Mouse (Mus musculus): ENCODE results near the gene Il1rapl1.

Il1rapl1 gene

GRCm38 (mm10) chrX:87600914-87601313 is 514.5 kb downstream of the Il1rapl1 start:
- DNase-seq (ENCODE audit: low spot score), result peak; percentile 4

- no peak for DNase-seq (ENCODE audit: low spot score)
Measured at GRCm38 (mm10) chrX:87507997-87508396, 607.4 kb downstream of the Il1rapl1 start.

GRCm38 (mm10) chrX:87502604-87503003 is 612.8 kb downstream of the Il1rapl1 start:
- no peak for DNase-seq (ENCODE audit: low spot score)

- DNase-seq (ENCODE audit: low spot score), result no peak
Measured at GRCm38 (mm10) chrX:87483416-87483815, 632.0 kb downstream of the Il1rapl1 start.

GRCm38 (mm10) chrX:87238191-87238590 is 877.3 kb downstream of the Il1rapl1 start:
- peak; percentile 43 for DNase-seq (ENCODE audit: low spot score)

- no peak for DNase-seq (ENCODE audit: low spot score)
Measured at GRCm38 (mm10) chrX:87225280-87225679, 890.2 kb downstream of the Il1rapl1 start.

- no peak for DNase-seq (ENCODE audit: low spot score)
Measured at GRCm38 (mm10) chrX:87002296-87002695, 1113.1 kb downstream of the Il1rapl1 start.

- DNase-seq (ENCODE audit: low spot score), result no peak
Measured at GRCm38 (mm10) chrX:86955126-86955525, 1160.3 kb downstream of the Il1rapl1 start.

- DNase-seq (ENCODE audit: low spot score), result no peak
Measured at GRCm38 (mm10) chrX:86954614-86955013, 1160.8 kb downstream of the Il1rapl1 start.

GRCm38 (mm10) chrX:86950940-86951339 is 1164.5 kb downstream of the Il1rapl1 start:
- DNase-seq (ENCODE audit: low spot score), result no peak

GRCm38 (mm10) chrX:86949112-86949511 is 1166.3 kb downstream of the Il1rapl1 start:
- DNase-seq (ENCODE audit: low spot score), result no peak

GRCm38 (mm10) chrX:86854835-86855234 is 1260.6 kb downstream of the Il1rapl1 start:
- DNase-seq (ENCODE audit: low spot score), result no peak

GRCm38 (mm10) chrX:86808218-86808617 is 1307.2 kb downstream of the Il1rapl1 start:
- DNase-seq (ENCODE audit: low spot score), result no peak

GRCm38 (mm10) chrX:86802725-86803124 is 1312.7 kb downstream of the Il1rapl1 start:
- no peak for DNase-seq (ENCODE audit: low spot score)

- no peak for DNase-seq (ENCODE audit: low spot score)
Measured at GRCm38 (mm10) chrX:86728803-86729202, 1386.6 kb downstream of the Il1rapl1 start.
